Mouse (Mus musculus) layer of hippocampus, postnatal 25 days (tissue): ENCODE measurements around the gene Tspo2. TPM values are rescaled to one million over a fixed set of nuclear protein-coding genes. Genes with fewer than 3 reads are reported as not detected.

Experiments
- total RNA-seq, 2 experiments: library from RNA; stranded (reverse); gene quantifications; 2 replicates each; pipeline ENCODE4 v1.2.3; 2021

Gene Tspo2
- total RNA-seq, 2 experiments from 2014 or later = not detected

Other genes starting within 250 kb of the Tspo2 start
- gene Trem1, start 218.8 kb downstream of the Tspo2 start, total RNA-seq = not detected
- gene Trem3, start 203.7 kb downstream of the Tspo2 start, total RNA-seq = not detected
- not detected for gene Treml4, start 187.2 kb downstream of the Tspo2 start, total RNA-seq
- gene Treml2, start 152.0 kb downstream of the Tspo2 start, total RNA-seq = under 1 TPM; 0.15 to 0.40 TPM
- gene B430306N03Rik, start 135.4 kb downstream of the Tspo2 start, total RNA-seq = under 1 TPM in 1 of 2 experiments, not detected in 1; 0.12 TPM
- 10 to 100 TPM; 10.5 to 13.0 TPM for gene Trem2, start 105.1 kb downstream of the Tspo2 start, total RNA-seq
- gene Treml1, start 91.6 kb downstream of the Tspo2 start, total RNA-seq = not detected
- gene Nfya, start 41.6 kb downstream of the Tspo2 start, total RNA-seq = 10 to 100 TPM; 26.7 to 27.1 TPM
- gene Oard1, start 41.5 kb downstream of the Tspo2 start, total RNA-seq = 10 to 100 TPM; 10.5 to 13.7 TPM
- gene Apobec2, start 18.6 kb downstream of the Tspo2 start, total RNA-seq = under 1 TPM in 1 of 2 experiments, not detected in 1; 0.20 TPM
- under 1 TPM; 0.47 to 0.64 TPM for gene Unc5cl, start 3.4 kb upstream of the Tspo2 start, total RNA-seq